Mouse (Mus musculus) hematopoietic stem cell, adult 5-6 weeks (primary cell): ENCODE data around the gene Tab1. TPM values are rescaled to one million over a fixed set of nuclear protein-coding genes. Genes with fewer than 3 reads are reported as not detected.

Source experiments
- ATAC-seq, 2 experiments: fragments of 125-278 bp in 1 of 2; replicated peaks in 1 of 2; 2 replicates each; pipeline ENCODE4 v1.8.0; 2016 to 2017; ENCODE audit warnings: inconsistent platforms in 2 of 2, mild to moderate bottlenecking in 2 of 2, moderate number of reproducible peaks in 2 of 2, low read depth in 1 of 2, moderate TSS enrichment in 1 of 2; ENCODE audit not compliant: low FRiP score in 2 of 2, poor library complexity in 2 of 2, severe bottlenecking in 2 of 2, insufficient read depth in 1 of 2, low TSS enrichment in 1 of 2
- total RNA-seq: library from RNA; stranded (forward); fragments of 172-1452, 232-1000 nt; gene quantifications from 2 replicates; pipeline ENCODE4 v1.2.3, GENCODE M21; 2017

Tab1 gene
- total RNA-seq, 1 experiment from 2014 or later = 17.1 TPM

DNA sequence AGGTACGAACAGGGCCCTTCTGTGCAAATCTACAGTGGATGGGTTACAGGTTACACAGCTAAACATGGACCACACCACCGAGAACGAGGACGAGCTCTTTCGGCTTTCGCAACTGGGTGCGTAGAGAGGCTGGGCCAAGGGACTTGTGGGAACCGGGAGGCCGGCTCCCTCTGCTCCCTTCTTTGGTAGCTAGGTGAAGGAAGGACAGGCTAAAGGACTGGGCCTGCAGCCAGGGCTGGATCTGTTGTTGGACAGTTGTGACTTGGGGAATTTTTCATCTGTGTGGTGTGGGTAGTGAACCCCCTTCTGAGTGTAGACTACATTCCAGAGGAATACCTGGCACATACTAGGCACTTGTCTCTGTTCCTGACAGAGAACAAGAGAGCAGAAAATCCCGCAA, 19.7 kb downstream of the Tab1 start:
- ATAC-seq = no peak

- ATAC-seq = no peak
Measured at GRCm38 (mm10) chr15:80153757-80154156, 20.8 kb downstream of the Tab1 start.

DNA sequence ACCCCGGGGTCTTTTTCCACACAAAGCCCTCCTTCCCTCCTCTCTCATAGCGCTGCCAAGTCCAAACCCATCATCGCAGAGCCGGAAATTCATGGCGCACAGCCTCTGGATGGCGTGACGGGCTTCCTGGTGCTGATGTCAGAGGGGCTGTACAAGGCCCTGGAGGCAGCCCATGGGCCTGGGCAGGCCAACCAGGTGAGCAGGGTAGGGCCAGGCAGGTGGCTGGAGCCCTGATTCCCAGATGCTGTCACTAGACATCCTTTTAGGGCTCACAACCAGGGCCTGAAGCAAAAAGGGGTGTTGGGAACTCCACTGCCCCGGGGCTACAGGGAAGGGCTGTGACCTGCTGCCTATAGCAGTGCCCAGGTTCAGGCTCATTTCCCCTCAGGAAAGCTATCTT, 22.8 kb downstream of the Tab1 start:
- no peak for ATAC-seq

DNA sequence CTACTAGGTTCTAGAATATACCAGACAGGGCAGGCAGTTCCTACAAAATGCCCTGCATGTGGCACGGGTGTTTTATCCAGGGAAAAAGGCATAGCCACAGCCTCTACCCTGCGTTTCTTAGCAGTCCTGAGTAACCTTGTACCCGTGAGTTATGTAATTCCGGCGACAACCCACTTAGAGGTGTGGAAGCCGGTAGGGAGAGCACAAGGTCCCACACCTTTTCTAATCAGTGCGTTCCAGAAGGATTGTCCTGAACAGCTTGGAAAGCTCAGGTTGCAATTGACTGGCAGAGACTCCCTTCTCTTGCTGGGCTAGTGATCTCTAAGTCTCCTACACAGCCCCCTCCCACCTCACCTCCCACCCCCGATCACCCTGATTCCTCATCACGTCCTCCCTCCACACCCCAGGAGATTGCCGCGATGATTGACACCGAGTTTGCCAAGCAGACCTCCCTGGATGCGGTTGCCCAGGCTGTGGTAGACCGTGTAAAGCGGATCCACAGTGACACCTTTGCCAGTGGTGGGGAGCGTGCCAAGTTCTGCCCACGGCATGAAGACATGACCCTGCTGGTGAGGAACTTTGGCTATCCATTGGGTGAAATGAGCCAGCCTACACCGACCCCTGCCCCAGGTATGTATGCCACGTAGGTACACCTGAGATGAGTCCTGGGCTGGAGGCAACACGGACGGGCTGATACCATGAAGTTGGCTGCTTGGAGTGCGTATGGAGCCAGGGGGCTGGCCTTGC, 24.4 kb downstream of the Tab1 start:
- no peak for ATAC-seq

DNA sequence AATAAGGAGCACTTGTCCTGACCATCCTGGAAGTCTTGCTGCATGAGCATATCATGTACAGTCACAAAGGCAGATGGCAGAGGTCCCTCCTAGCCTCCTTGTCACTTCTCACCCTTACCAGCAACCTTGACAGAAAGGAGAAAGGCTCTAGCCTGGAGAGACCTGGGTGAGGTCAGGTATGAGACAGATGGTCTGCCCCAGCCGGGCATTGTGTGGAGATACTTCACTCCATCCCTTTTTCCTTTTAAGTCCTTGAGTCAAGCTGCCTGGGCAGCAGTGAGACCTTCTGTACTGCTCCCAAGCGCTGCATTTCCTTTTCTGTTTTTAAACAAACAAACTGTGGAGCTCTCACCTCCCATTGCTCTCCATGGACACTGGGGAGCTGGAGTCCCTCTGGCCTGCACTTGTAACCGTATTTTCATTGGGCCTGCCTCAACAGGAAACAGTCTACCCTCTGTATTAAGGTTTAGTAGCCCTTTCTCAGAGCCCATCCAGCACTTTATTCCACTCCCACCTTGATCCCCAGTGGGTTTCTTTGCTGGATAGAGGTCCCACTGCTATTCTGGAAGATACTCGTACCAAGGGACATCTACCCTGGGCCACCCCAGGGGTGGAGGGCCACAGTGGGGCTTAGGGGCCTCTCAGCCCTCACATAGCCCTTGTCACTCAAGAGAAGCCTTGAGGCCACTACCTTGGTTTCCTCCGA, 25.2 kb downstream of the Tab1 start:
- ATAC-seq = no peak

DNA sequence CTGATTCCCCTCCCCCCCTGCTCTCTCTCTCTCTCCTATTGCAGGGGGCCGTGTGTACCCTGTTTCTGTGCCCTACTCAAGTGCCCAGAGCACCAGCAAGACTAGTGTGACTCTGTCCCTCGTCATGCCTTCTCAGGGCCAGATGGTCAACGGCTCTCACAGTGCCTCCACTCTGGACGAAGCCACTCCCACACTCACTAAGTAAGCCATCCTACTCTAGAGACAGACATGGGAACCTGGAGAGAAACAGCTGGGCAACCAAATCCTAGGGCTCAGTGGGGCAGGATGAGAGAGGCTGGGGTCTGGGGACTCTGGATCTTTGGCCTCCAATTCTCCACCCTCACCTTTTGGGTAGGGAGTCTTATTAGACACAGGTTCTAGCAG, 25.8 kb downstream of the Tab1 start:
- ATAC-seq = no peak

- no peak for ATAC-seq
Measured at GRCm38 (mm10) chr15:80159286-80159901, 26.5 kb downstream of the Tab1 start.

DNA sequence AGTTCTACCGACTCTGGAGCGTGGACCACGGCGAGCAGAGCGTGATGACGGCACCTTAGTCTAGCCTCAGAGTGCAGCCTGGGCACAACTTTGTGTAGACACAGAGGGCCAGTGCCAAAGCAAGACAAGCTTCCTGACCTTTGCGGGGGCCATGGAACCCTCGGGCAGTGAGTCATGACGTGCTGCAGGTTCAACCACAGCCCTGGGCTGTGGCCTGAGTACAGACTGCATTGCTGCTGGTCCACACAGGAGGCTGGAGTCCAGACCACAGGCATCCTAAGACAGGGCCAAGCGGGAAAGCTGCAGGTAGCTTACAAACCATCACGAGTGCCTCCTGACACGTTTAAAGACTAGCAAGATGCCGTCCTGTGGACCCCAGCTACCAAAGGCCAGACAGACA, 27.3 kb downstream of the Tab1 start:
- ATAC-seq = no peak

- no peak for ATAC-seq
Measured at GRCm38 (mm10) chr15:80160726-80161125, 27.8 kb downstream of the Tab1 start.

GRCm38 (mm10) chr15:80161199-80161598, 28.3 kb downstream of the Tab1 start:
- no peak for ATAC-seq

DNA sequence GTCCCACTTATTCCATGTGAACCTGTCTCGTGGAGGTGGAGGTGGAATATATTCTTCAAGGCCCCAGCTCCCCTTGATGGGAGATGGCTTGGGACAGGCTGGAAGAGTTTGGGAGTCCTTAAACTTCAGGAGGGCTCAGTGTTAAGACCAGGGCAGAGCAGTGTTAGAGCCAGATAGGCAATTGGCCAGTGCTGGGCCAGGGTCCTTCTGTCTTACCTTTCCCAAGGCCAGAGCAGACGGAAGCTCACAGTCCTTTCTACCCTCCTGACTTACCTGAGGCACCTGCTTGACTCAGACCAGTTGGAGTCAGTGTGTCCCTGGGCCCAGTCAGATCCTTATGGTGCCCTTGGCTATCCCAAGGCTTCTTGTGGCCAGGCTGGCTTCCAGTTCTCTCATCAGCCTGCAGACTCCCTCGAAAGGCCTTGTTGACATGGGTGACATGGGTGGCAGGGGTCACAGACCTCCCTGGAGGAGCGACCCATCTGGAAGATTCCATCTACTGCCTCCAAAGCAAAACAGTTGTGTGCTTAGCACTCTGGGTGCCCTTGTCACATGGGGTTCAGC, 29.6 kb downstream of the Tab1 start:
- no peak for ATAC-seq

DNA sequence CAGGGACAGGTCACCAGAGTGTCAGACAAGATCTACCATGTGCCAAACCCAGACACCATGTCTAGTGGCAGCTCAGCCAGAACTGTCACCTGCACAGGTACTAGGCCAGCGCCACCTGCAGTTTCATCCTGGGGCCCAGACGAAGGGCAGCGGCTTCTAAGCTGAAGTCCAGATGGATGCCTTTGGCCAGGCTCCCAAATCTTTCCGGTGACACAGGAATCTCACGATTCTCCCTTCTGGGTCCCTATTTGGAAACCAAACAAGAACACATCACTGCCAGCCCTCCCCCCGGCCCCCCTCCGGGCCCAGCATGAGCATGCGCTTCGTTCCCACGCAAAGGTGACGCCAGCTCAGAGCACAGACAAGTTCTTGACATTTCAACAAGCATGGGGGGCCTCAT, 30.3 kb downstream of the Tab1 start:
- no peak for ATAC-seq

GRCm38 (mm10) chr15:80163716-80164115, 30.8 kb downstream of the Tab1 start:
- no peak for ATAC-seq

GRCm38 (mm10) chr15:80165396-80165795, 32.5 kb downstream of the Tab1 start:
- no peak for ATAC-seq

DNA sequence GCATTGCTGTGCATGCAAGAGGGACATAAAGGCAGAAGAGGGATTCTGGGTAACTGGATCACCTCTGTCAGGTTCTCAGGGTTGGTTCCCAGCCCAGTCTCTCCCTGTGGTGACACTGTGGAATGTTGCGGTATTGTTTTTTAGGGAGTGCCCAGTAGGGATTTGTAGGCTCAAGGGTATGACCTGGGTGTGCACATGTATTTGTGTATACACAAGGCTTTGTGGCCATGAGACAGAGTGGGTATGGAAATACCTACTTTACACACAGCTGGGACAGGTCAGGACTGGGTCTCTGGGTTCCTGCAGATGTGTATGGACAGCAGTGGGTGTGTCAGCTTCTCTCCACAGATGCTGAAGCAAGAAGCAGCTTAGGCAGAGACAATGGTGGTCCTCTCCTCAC, 36.6 kb downstream of the Tab1 start:
- ATAC-seq = no peak

GRCm38 (mm10) chr15:80170357-80170756, 37.4 kb downstream of the Tab1 start:
- ATAC-seq = no peak

DNA sequence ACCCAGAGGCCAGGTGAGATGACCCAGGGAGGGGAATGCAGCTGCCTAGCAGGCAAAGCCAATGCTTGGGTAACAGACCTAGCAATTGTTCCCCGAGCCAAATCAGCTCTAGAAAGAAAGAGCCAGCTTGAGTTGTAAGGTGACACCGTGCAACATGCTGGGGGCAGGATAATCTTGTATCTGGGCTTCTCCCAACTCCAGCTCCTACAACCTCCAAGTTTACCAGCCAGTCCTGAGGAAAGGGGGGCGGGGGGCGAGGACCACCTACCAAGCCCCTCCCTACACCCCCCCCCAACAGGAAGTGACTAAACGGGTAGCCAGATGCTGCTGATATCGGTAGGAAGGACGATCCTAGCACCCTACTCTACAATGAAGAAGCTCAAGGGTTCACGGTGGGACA, 38.4 kb downstream of the Tab1 start:
- ATAC-seq = no peak

GRCm38 (mm10) chr15:80171791-80172190, 38.9 kb downstream of the Tab1 start:
- no peak for ATAC-seq
